Mouse (Mus musculus): ENCODE data around the gene Golm1.

DNA sequence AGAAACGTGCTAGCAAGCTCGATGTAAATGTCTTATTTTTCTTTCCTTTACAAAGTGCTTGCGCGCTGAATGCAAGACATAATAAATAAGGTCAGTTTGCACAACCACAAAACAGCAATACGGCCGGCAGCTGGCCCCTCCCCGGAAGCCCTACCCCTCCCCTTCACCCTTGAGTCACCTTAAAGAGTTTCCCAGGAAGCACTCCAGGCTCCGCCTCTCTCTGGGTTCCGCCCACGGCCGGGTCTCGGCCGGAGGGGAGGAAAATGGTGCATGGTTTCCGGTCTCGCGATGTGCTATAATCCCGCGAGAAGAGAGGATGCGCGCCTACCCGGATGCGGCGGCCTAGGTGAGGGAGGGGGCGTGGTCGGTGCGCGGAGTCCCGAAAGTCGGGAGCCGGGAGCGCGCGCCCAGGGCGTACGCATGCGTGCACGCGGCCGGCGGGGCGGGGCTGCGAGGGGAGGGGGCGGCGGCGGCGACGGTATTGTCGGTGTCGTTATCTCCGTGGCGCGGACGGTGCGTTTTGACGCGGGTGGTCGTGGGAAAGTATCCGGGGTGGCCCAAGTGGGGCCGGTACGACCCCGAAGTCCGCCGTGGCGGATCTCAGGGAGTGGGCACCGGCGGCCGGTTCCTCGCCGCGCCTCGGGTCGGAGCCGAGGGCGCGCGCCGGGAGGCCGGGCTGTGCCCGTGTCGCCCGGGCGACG is 90.5 kb downstream of the Golm1 start, which contains the start of the genes Agtpbp1 and Naa35:
- TF ChIP-seq ZNF384 (IDR thresholded peaks at IDR 0.05; ENCODE audit: low read depth, low read length) = no peak
- TF ChIP-seq HCFC1 (IDR thresholded peaks at IDR 0.05; ENCODE audit: borderline replicate concordance, insufficient read depth, low read length) = peak; percentile 86
- TF ChIP-seq ZC3H11A (IDR thresholded peaks at IDR 0.05; ENCODE audit: borderline replicate concordance, low read depth, low read length) = no peak

All from ES-E14 (cell line).